Mouse (Mus musculus): ENCODE results near the gene Cd276. TPM values are rescaled to one million over a fixed set of nuclear protein-coding genes. Genes with fewer than 3 reads are reported as not detected.

The Cd276 gene
- polyA plus RNA-seq, 1 experiment from 2014 or later: 24.5 TPM

DNA sequence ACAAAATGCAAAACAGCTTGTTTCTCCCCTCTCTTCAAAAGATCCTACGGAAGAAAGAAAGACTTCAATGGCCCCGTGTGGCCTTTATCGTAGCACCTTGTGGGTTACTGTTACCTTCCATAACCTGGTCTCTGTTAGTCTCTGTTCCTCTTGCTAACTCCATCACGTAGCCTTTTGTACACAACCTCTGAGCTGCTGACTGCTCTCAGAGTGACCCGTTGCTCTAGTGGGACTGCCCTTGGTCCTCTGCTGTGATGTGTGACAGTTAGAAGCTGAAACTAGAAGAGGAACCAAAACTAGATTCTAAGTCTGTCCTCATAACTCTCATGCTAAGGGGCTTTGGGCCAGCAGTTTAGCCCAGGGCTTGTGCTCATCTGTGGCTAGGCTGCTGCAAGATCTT, 44.8 kb downstream of the Cd276 start:
- ATAC-seq (replicated peaks; ENCODE audit: extremely low read depth, insufficient read depth, low FRiP score): no peak
- WGBS: 80% methylated on average over 5 of the region's 5 CpGs

DNA sequence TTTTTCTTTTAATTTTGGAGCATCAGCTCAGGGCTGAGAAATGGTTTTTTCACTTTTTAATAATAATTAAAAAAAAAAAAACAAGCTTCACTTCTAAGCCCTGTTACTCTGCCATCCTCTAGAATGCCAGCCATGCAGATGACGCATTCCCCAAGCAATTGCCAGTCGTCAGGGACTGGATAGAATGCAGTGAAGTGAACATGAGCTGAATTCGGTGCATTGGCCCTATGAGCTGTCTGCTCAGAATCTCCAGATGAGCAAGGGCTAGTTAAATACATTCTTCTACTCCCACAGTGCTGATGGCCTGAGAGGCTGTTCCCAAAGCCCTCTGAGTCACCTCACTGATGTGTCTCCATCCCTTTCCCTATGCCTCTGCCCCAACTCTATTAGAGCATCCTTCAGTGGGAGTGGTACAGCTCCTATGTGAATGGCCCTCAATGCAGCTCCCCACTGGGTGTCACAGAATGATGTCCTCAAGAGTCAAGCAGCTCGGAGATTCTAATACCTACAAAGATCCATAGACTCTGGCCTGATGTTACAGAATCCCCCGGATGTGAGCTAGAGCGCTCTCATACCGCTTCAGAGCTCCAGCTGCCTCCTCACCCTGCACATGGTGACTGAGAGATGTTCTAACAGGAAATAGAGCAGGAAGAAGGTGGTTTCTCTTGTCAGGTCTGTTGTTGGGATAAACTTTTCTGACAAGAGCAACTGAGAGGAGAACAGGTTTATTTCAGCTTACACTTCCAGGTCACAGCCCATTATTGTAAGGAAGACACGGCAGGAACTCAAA, 47.8 kb downstream of the Cd276 start:
- no peaks in the 10 kb centered on the region for H3K4me1 ChIP-seq (ENCODE audit: control insufficient read depth, insufficient read depth, low read length)
- no peaks in the 10 kb centered on the region for H3K9me3 ChIP-seq (replicated peaks; ENCODE audit: control insufficient read depth, low read length)
- no peak overlapping the region for H3K9ac ChIP-seq (ENCODE audit: low read length)
- ATAC-seq (replicated peaks; ENCODE audit: extremely low read depth, insufficient read depth, low FRiP score): no peak
- H3K36me3 ChIP-seq (ENCODE audit: control insufficient read depth, insufficient read depth): no peaks in the 10 kb centered on the region
- H3K4me2 ChIP-seq (ENCODE audit: low read depth, low read length): no peak overlapping the region
- H3K4me3 ChIP-seq (ENCODE audit: low read length): no peak overlapping the region
- WGBS: 66% methylated on average over 8 of the region's 8 CpGs
- H3K27me3 ChIP-seq (ENCODE audit: control insufficient read depth, insufficient read depth, low read length): no peaks in the 10 kb centered on the region; the same call in 1 of the 2 replicates
- H3K27ac ChIP-seq (ENCODE audit: low read length): no peak overlapping the region

More for the DNA sequence above, 44.8 kb downstream of the Cd276 start:
- Histone ChIP-seq H3K27me3 (ENCODE audit: control insufficient read depth, insufficient read depth, low read length) (no peaks in the 10 kb centered on the region; the same call in 1 of the 2 replicates), H3K4me1 (ENCODE audit: control insufficient read depth, insufficient read depth, low read length) (no peaks in the 10 kb centered on the region; the same call in 1 of the 2 replicates), H3K4me3 (ENCODE audit: low read length) (no peak overlapping the region), H3K27ac (ENCODE audit: low read length) (no peak overlapping the region), H3K36me3 (ENCODE audit: control insufficient read depth, insufficient read depth) (no peaks in the 10 kb centered on the region), H3K9me3 (replicated peaks; ENCODE audit: control insufficient read depth, low read length) (no peaks in the 10 kb centered on the region), H3K9ac (ENCODE audit: low read length) (no peak overlapping the region), H3K4me2 (ENCODE audit: low read depth, low read length) (no peak overlapping the region)

DNA sequence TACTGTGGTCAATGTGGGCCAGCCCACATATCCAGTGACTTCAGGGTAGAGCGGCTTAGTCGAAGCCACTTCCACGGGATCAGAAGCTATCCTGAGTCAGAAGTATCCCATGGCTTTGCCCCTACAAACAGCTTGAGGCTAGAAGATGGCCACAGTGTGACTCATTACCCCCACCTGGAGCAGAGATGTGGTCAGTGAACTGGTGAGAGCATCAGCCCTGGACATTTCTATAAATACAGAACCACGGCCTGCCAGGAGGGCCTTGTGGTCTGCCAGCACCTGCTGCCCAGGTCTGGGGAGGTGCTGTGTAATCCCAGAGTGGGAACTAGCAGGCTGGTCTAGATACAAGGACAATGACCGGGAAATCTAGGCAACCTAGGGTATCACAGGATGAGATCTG, 54.3 kb downstream of the Cd276 start:
- Histone ChIP-seq H3K27me3 (ENCODE audit: control insufficient read depth, insufficient read depth, low read length) (no peaks in the 10 kb centered on the region), H3K9ac (ENCODE audit: low read length) (no peak overlapping the region), H3K36me3 (ENCODE audit: control insufficient read depth, insufficient read depth) (no peaks in the 10 kb centered on the region), H3K4me1 (ENCODE audit: control insufficient read depth, insufficient read depth, low read length) (no peaks in the 10 kb centered on the region), H3K4me2 (ENCODE audit: low read depth, low read length) (no peak overlapping the region), H3K4me3 (ENCODE audit: low read length) (no peak overlapping the region), H3K27ac (ENCODE audit: low read length) (no peak overlapping the region), H3K9me3 (replicated peaks; ENCODE audit: control insufficient read depth, low read length) (no peaks in the 10 kb centered on the region)
- no peak for ATAC-seq (replicated peaks; ENCODE audit: extremely low read depth, insufficient read depth, low FRiP score)
- WGBS: 77% methylated on average over 5 of the region's 5 CpGs

DNA sequence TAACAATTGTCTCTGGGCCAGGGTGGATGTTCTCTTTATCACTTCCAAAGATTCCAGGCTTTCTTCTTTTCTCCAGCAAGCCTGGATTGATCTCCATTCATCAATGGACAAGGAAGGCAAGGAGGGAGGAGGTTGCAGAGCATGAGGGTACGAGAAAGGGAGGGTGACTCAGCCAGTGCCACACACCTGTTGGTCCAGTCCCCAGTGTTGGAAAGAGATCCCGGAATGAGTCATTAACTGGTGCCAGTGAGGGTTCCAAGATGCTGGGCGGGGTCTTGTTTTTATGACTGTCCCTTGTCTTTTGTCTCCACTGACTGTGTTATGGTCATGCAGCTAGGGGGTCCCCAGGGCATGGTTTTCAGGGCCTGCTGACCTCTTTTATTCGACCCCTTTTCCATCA, 57.3 kb downstream of the Cd276 start:
- Histone ChIP-seq H3K27ac (ENCODE audit: low read length) (no peak overlapping the region), H3K4me2 (ENCODE audit: low read depth, low read length) (no peak overlapping the region), H3K9me3 (replicated peaks; ENCODE audit: control insufficient read depth, low read length) (no peaks in the 10 kb centered on the region), H3K27me3 (ENCODE audit: control insufficient read depth, insufficient read depth, low read length) (0 out of 2 replicates have a peak, but pooled peaks cover 3% of the 10 kb centered on the region), H3K9ac (ENCODE audit: low read length) (no peak overlapping the region), H3K36me3 (ENCODE audit: control insufficient read depth, insufficient read depth) (no peaks in the 10 kb centered on the region), H3K4me1 (ENCODE audit: control insufficient read depth, insufficient read depth, low read length) (no peaks in the 10 kb centered on the region), H3K4me3 (ENCODE audit: low read length) (no peak overlapping the region)
- no peak for ATAC-seq (replicated peaks; ENCODE audit: extremely low read depth, insufficient read depth, low FRiP score)
- 73% methylated on average over 4 of the region's 4 CpGs for WGBS

DNA sequence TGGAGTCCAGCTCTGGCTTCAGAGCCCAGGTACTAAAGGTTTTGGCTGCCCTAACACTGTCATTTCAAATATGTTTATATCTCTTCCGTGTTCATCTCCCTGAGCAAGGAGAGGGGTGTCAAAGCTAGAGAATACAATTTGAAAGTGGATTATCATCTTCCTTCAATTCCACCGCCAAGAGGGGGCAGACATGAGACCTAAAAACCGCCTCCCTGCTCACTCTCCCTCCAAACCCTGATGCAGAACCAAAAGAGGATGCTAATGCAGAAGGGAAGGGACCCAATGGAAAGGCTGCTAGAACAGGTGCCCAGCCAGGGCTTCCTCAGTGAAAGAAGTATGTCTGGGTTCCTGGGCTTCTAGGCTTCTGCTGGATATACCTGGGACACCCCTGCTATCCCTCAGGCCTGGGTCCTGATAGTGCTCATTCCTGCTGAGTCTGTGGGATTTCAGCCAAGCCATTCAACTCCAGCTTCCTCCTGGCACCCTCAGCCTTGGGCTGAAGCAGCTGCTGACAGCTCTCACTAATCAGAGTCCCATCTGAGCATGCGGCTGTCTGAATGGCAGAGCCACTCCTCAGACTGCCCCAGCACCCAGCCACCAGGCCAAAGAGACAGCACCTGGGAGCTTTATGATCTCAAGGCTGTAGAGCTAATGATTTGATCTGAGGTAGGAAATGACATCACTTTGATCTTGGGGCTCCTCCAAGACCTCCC, 58.6 kb downstream of the Cd276 start:
- 20% methylated on average over 4 of the region's 4 CpGs for WGBS
- no peak overlapping the region for H3K4me3 ChIP-seq (ENCODE audit: low read length)
- ATAC-seq (replicated peaks; ENCODE audit: extremely low read depth, insufficient read depth, low FRiP score): no peak; the same call in 1 of the 2 replicates
- H3K27ac ChIP-seq (ENCODE audit: low read length): no peak overlapping the region
- H3K4me2 ChIP-seq (ENCODE audit: low read depth, low read length): no peak overlapping the region
- H3K27me3 ChIP-seq (ENCODE audit: control insufficient read depth, insufficient read depth, low read length): peaks cover 4% of the 10 kb centered on the region; the same call in 1 of the 2 replicates
- H3K4me1 ChIP-seq (ENCODE audit: control insufficient read depth, insufficient read depth, low read length): no peaks in the 10 kb centered on the region
- no peak overlapping the region for H3K9ac ChIP-seq (ENCODE audit: low read length)
- H3K9me3 ChIP-seq (replicated peaks; ENCODE audit: control insufficient read depth, low read length): no peaks in the 10 kb centered on the region
- no peaks in the 10 kb centered on the region for H3K36me3 ChIP-seq (ENCODE audit: control insufficient read depth, insufficient read depth)

DNA sequence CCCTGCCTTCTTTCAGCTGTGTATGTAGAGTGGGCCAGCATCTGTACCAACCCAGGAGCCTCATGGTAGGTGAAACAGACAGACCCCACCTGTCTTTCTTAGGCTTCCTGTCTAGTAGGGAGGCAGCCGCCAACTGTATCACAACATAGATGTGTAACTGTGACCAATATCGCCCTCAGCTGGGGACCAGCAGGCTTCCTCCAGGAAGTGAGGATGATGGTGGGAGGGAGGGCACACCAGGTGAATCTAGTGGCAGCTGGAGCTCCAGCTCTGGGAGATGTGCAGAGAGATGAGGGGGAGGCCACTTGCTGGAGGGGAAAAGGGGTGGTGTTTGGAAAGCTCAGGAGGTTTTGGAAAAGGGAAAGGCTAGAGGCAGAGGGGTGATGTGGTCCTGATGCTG, 60.2 kb downstream of the Cd276 start:
- no peaks in the 10 kb centered on the region for H3K36me3 ChIP-seq (ENCODE audit: control insufficient read depth, insufficient read depth)
- H3K27ac ChIP-seq (ENCODE audit: low read length): no peak overlapping the region
- WGBS: 69% methylated on average over 2 of the region's 2 CpGs
- no peak overlapping the region for H3K9ac ChIP-seq (ENCODE audit: low read length)
- peaks cover 12% of the 10 kb centered on the region for H3K27me3 ChIP-seq (ENCODE audit: control insufficient read depth, insufficient read depth, low read length)
- no peak for ATAC-seq (replicated peaks; ENCODE audit: extremely low read depth, insufficient read depth, low FRiP score)
- H3K4me1 ChIP-seq (ENCODE audit: control insufficient read depth, insufficient read depth, low read length): peaks cover under 1% of the 10 kb centered on the region; the same call in 1 of the 2 replicates
- H3K4me2 ChIP-seq (ENCODE audit: low read depth, low read length): no peak overlapping the region
- H3K9me3 ChIP-seq (replicated peaks; ENCODE audit: control insufficient read depth, low read length): no peaks in the 10 kb centered on the region
- H3K4me3 ChIP-seq (ENCODE audit: low read length): no peak overlapping the region

DNA sequence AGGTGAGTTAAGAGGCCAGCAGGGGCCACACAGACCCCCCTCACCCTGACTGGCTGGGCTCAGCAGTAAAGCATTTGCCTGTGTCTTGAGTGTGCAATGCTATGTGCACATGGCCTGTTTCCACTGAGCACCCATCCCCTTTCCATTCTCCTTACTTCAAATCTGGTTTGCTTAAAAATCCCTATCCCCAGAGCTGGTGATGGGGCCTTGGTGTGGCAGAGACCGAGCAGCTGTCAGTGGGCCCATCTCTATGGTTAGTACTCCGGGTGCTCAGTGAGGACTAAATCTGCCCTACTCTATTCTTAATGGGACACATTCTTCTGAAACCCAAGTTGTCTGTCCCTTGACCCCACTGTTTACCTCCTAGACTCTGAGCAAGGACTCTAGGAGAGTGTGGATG, 64.8 kb downstream of the Cd276 start:
- Histone ChIP-seq H3K36me3 (ENCODE audit: control insufficient read depth, insufficient read depth) (no peaks in the 10 kb centered on the region), H3K4me1 (ENCODE audit: control insufficient read depth, insufficient read depth, low read length) (peaks cover 14% of the 10 kb centered on the region), H3K4me3 (ENCODE audit: low read length) (no peak overlapping the region), H3K4me2 (ENCODE audit: low read depth, low read length) (no peak overlapping the region), H3K9ac (ENCODE audit: low read length) (no peak overlapping the region), H3K27me3 (ENCODE audit: control insufficient read depth, insufficient read depth, low read length) (peaks cover 33% of the 10 kb centered on the region), H3K9me3 (replicated peaks; ENCODE audit: control insufficient read depth, low read length) (no peaks in the 10 kb centered on the region), H3K27ac (ENCODE audit: low read length) (no peak overlapping the region)
- 59% methylated on average over 2 of the region's 2 CpGs for WGBS
- ATAC-seq (replicated peaks; ENCODE audit: extremely low read depth, insufficient read depth, low FRiP score): no peak

DNA sequence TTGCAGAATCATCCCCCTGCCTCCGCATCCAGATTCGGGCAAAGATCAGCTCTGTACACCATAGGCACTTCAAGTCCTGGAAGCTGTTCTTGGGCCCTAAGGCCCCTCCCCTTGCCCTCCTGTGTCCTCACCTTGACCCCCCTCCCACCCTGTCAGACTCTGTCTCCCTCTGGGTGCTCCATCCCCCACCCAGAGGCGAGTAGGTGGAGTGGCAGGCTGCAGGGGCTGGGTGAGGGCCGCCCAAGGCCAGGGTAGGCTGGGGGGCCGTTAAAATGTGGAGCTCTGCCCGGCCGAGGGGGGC, 65.4 kb downstream of the Cd276 start:
- no peak overlapping the region for H3K27ac ChIP-seq (ENCODE audit: low read length)
- peak overlapping the region; percentile 26; the same call in 1 of the 2 replicates for H3K9ac ChIP-seq (ENCODE audit: low read length)
- no peaks in the 10 kb centered on the region for H3K9me3 ChIP-seq (replicated peaks; ENCODE audit: control insufficient read depth, low read length)
- H3K27me3 ChIP-seq (ENCODE audit: control insufficient read depth, insufficient read depth, low read length): peaks cover 36% of the 10 kb centered on the region
- ATAC-seq (replicated peaks; ENCODE audit: extremely low read depth, insufficient read depth, low FRiP score): no peak
- WGBS: 25% methylated on average over 7 of the region's 7 CpGs
- no peaks in the 10 kb centered on the region for H3K36me3 ChIP-seq (ENCODE audit: control insufficient read depth, insufficient read depth)
- peak overlapping the region; percentile 99; the same call in 1 of the 2 replicates for H3K4me2 ChIP-seq (ENCODE audit: low read depth, low read length)
- peaks cover 14% of the 10 kb centered on the region for H3K4me1 ChIP-seq (ENCODE audit: control insufficient read depth, insufficient read depth, low read length)
- H3K4me3 ChIP-seq (ENCODE audit: low read length): peak overlapping the region; percentile 68; the same call in 1 of the 2 replicates

Measured in heart, embryonic 16.5 days (tissue).